ENCODE assay signal across 10 mouse cellular contexts in genomic region chr13:52078561-52078960, GRCm38 (mm10).
A peak's percentile ranks its signal among the peaks of the same experiment; 100 is the strongest.
DNase-seq lines count a peak whose midpoint lies in the region; ATAC-seq and TF ChIP-seq lines count a peak whose summit lies in the region.
"Had no signal": no experiment of that assay in that cellular context is flagged by ENCODE, and none has a peak within 500 bp of the region (broad histone marks: within the 10 kb centered on the region; RNA-seq: fewer than 3 reads in every experiment).

No protein-coding gene starts in this region.

- no peak overlapping the region for H3K4me3 ChIP-seq in lung, postnatal 0 days (ENCODE audit: low read depth, low read length)
- no peak overlapping the region for H3K4me3 ChIP-seq in lung, adult 2 months (replicated peaks; ENCODE audit: extremely low read depth, low read depth, low read length)
- no peak overlapping the region for H3K4me3 ChIP-seq in hindbrain, embryonic 13.5 days
- H3K4me3 ChIP-seq in midbrain, embryonic 15.5 days = no peak overlapping the region
- H3K4me3 ChIP-seq: neural tube, embryonic 12.5 days had no signal

- TF ChIP-seq CTCF in lung, postnatal 0 days (IDR thresholded peaks at IDR 0.05) = no peak
- no peak for TF ChIP-seq CTCF in lung, adult 2 months (IDR thresholded peaks at IDR 0.05; ENCODE audit: insufficient read depth, low read length)

- H3K27ac ChIP-seq in lung, postnatal 0 days (ENCODE audit: low read length) = no peak overlapping the region
- H3K27ac ChIP-seq in hindbrain, embryonic 13.5 days = no peak overlapping the region
- H3K27ac ChIP-seq in midbrain, embryonic 15.5 days = no peak overlapping the region
- H3K27ac ChIP-seq: neural tube, embryonic 12.5 days had no signal

- TF ChIP-seq POLR2A in lung, adult 2 months (IDR thresholded peaks at IDR 0.05; ENCODE audit: borderline replicate concordance, extremely low read depth, low read depth, low read length) = no peak

- H3K36me3 ChIP-seq in lung, postnatal 0 days (ENCODE audit: insufficient read depth, low read length) = no peaks in the 10 kb centered on the region
- H3K36me3 ChIP-seq in hindbrain, embryonic 13.5 days = no peaks in the 10 kb centered on the region
- no peaks in the 10 kb centered on the region for H3K36me3 ChIP-seq in midbrain, embryonic 15.5 days (replicated peaks)
- H3K36me3 ChIP-seq: neural tube, embryonic 12.5 days had no signal

- no peaks in the 10 kb centered on the region for H3K27me3 ChIP-seq in lung, postnatal 0 days (replicated peaks; ENCODE audit: insufficient read depth, low read length)
- H3K27me3 ChIP-seq in hindbrain, embryonic 13.5 days = 0 out of 2 replicates have a peak, but pooled peaks cover 3% of the 10 kb centered on the region
- H3K27me3 ChIP-seq in midbrain, embryonic 15.5 days (replicated peaks) = no peaks in the 10 kb centered on the region
- H3K27me3 ChIP-seq: neural tube, embryonic 12.5 days; Patski had no signal

- DNase-seq in lung, postnatal 0 days (ENCODE audit: low spot score) = peak; percentile 53
- no peak for DNase-seq in lung, adult 2 months
- peak; percentile 17 to 28 for DNase-seq in monocyte, adult 2 months (ENCODE audit: low read depth in 1 of 2, low spot score in 2 of 2)
- DNase-seq in thymus, postnatal 25 days = peak; percentile 64
- DNase-seq in layer of hippocampus, adult 9-11 months = no peak

- ATAC-seq in lung, postnatal 0 days = peak; percentile 62
- ATAC-seq in granulocyte monocyte progenitor cell, adult 5-6 weeks (replicated peaks; ENCODE audit: poor library complexity, severe bottlenecking) = peak; percentile 92
- ATAC-seq in hindbrain, embryonic 13.5 days (ENCODE audit: low FRiP score) = no peak
- no peak for ATAC-seq in midbrain, embryonic 15.5 days (replicated peaks)
- ATAC-seq: Patski had no signal

- H3K9me3 ChIP-seq in lung, postnatal 0 days (ENCODE audit: low read length) = no peaks in the 10 kb centered on the region
- H3K9me3 ChIP-seq in hindbrain, embryonic 13.5 days = no peaks in the 10 kb centered on the region
- no peaks in the 10 kb centered on the region for H3K9me3 ChIP-seq in midbrain, embryonic 15.5 days
- H3K9me3 ChIP-seq: neural tube, embryonic 12.5 days had no signal

- H3K4me2 ChIP-seq in lung, postnatal 0 days (replicated peaks; ENCODE audit: low read depth, low read length) = no peak overlapping the region
- H3K4me2 ChIP-seq in hindbrain, embryonic 13.5 days = no peak overlapping the region
- H3K4me2 ChIP-seq in midbrain, embryonic 15.5 days = no peak overlapping the region
- H3K4me2 ChIP-seq: neural tube, embryonic 12.5 days had no signal

- WGBS in lung, postnatal 0 days = 63% methylated on average over 6 of the region's 6 CpGs
- 50% methylated on average over 6 of the region's 6 CpGs for WGBS in lung, adult 2 months
- WGBS in hindbrain, embryonic 13.5 days = 86% methylated on average over 6 of the region's 6 CpGs
- 78% methylated on average over 6 of the region's 6 CpGs for WGBS in midbrain, embryonic 15.5 days

- no peak for TF ChIP-seq EP300 in lung, postnatal 0 days (IDR thresholded peaks at IDR 0.05)

- no peak overlapping the region for H3K9ac ChIP-seq in lung, postnatal 0 days (replicated peaks; ENCODE audit: low read depth)
- no peak overlapping the region for H3K9ac ChIP-seq in hindbrain, embryonic 13.5 days
- H3K9ac ChIP-seq in midbrain, embryonic 15.5 days = no peak overlapping the region
- H3K9ac ChIP-seq: neural tube, embryonic 12.5 days had no signal

- H3K4me1 ChIP-seq in lung, postnatal 0 days (ENCODE audit: insufficient read depth, low read depth, low read length) = peaks cover 4% of the 10 kb centered on the region; the same call in 1 of the 2 replicates
- peaks cover 14% of the 10 kb centered on the region; the same call in 1 of the 2 replicates for H3K4me1 ChIP-seq in lung, adult 2 months (ENCODE audit: control insufficient read depth, insufficient read depth, low read length)
- H3K4me1 ChIP-seq in hindbrain, embryonic 13.5 days (replicated peaks) = peaks cover 3% of the 10 kb centered on the region
- no peaks in the 10 kb centered on the region for H3K4me1 ChIP-seq in midbrain, embryonic 15.5 days
- H3K4me1 ChIP-seq: neural tube, embryonic 12.5 days had no signal

Comparison
In these comparisons a context has a peak if more than half of its experiments do, and no peak if none do; other contexts are left out.
1. DNase-seq: peak in lung, postnatal 0 days (single experiment), monocyte, adult 2 months (2 of 2) and thymus, postnatal 25 days (single experiment); none in lung, adult 2 months (single experiment) and layer of hippocampus, adult 9-11 months (single experiment).
2. ATAC-seq: peak in lung, postnatal 0 days (single experiment) and granulocyte monocyte progenitor cell, adult 5-6 weeks (single experiment); none in hindbrain, embryonic 13.5 days (single experiment) and midbrain, embryonic 15.5 days (single experiment).